Mouse (Mus musculus) testis, postnatal 14 days (tissue): Measurements from ENCODE around the gene Cux1.

Source experiments
- DNase-seq: peaks from one replicate; pipeline ENCODE4 v3.0.0; 2021; ENCODE audit warnings: low spot score

The Cux1 gene

GRCm38 (mm10) chr5:136422948-136423347, 144.3 kb downstream of the Cux1 start:
- DNase-seq, result no peak

- no peak for DNase-seq
These were observed 145.4 kb downstream of the Cux1 start for GRCm38 (mm10) chr5:136421885-136422284.

- no peak for DNase-seq
These were observed 146.0 kb downstream of the Cux1 start for GRCm38 (mm10) chr5:136421316-136421715.

GRCm38 (mm10) chr5:136420342-136420741, 146.9 kb downstream of the Cux1 start:
- DNase-seq, result no peak

GRCm38 (mm10) chr5:136417891-136418290, 149.4 kb downstream of the Cux1 start:
- no peak for DNase-seq

GRCm38 (mm10) chr5:136414479-136414878, 152.8 kb downstream of the Cux1 start:
- DNase-seq, result no peak

GRCm38 (mm10) chr5:136410681-136411181, 156.6 kb downstream of the Cux1 start:
- no peak for DNase-seq

- no peak for DNase-seq
These were observed 160.9 kb downstream of the Cux1 start for GRCm38 (mm10) chr5:136406357-136406756.

- DNase-seq, result peak; percentile 15
These were observed 163.7 kb downstream of the Cux1 start for GRCm38 (mm10) chr5:136403565-136403961.

GRCm38 (mm10) chr5:136402622-136403564, 164.4 kb downstream of the Cux1 start:
- no peak for DNase-seq

- no peak for DNase-seq
These were observed 168.6 kb downstream of the Cux1 start for GRCm38 (mm10) chr5:136398706-136399105.

GRCm38 (mm10) chr5:136396699-136397098, 170.6 kb downstream of the Cux1 start:
- DNase-seq, result no peak

- no peak for DNase-seq
These were observed 171.0 kb downstream of the Cux1 start for GRCm38 (mm10) chr5:136396256-136396655.

- DNase-seq, result no peak
These were observed 171.6 kb downstream of the Cux1 start for GRCm38 (mm10) chr5:136395600-136396195.

GRCm38 (mm10) chr5:136394517-136395212, 172.6 kb downstream of the Cux1 start:
- DNase-seq, result no peak

GRCm38 (mm10) chr5:136393621-136394020, 173.7 kb downstream of the Cux1 start:
- DNase-seq, result no peak

- DNase-seq, result no peak
These were observed 180.5 kb downstream of the Cux1 start for GRCm38 (mm10) chr5:136386757-136387156.

- DNase-seq, result no peak
These were observed 182.1 kb downstream of the Cux1 start for GRCm38 (mm10) chr5:136385161-136385560.

- DNase-seq, result no peak
These were observed 184.9 kb downstream of the Cux1 start for GRCm38 (mm10) chr5:136382261-136383005.

- no peak for DNase-seq
These were observed 187.9 kb downstream of the Cux1 start for GRCm38 (mm10) chr5:136379405-136379804.

GRCm38 (mm10) chr5:136377101-136377500, 190.2 kb downstream of the Cux1 start:
- DNase-seq, result no peak

- DNase-seq, result no peak
These were observed 191.9 kb downstream of the Cux1 start for GRCm38 (mm10) chr5:136375350-136375749.
